Mouse (Mus musculus): ENCODE measurements around the gene Gm21789. TPM values are rescaled to one million over a fixed set of nuclear protein-coding genes. Genes with fewer than 3 reads are reported as not detected.

The Gm21789 gene
- polyA plus RNA-seq (2014; fragmentation: Illumina TruSeq; extraction: RNeasy Lipid Tissue Mini Kit (QIAGEN cat#74804); ENCODE audit: insufficient read depth, low read depth, low replicate concordance) = not detected

GRCm38 (mm10) chrX:32941468-32941867 lies at the start of gene Gm21789:
Gene Gm21789, plus strand, starts transcription at chrX:32941768.

GRCm38 (mm10) chrX:32894325-32894724 lies 47.2 kb upstream of the Gm21789 start, which contains the start of gene Btbd35f30:
Gene Btbd35f30, plus strand, starts transcription at chrX:32894625.

GRCm38 (mm10) chrX:32973597-32973996 lies 32.0 kb downstream of the Gm21789 start, which contains the start of gene Btbd35f5:
Gene Btbd35f5, plus strand, starts transcription at chrX:32973897.

Other genes starting within 250 kb of the Gm21789 start
- not detected for gene Btbd35f21, start 215.7 kb upstream of the Gm21789 start, polyA plus RNA-seq (2014; fragmentation: Illumina TruSeq; extraction: RNeasy Lipid Tissue Mini Kit (QIAGEN cat#74804); ENCODE audit: insufficient read depth, low read depth, low replicate concordance)
- gene Btbd35f30, start 47.1 kb upstream of the Gm21789 start, polyA plus RNA-seq (2014; fragmentation: Illumina TruSeq; extraction: RNeasy Lipid Tissue Mini Kit (QIAGEN cat#74804); ENCODE audit: insufficient read depth, low read depth, low replicate concordance) = not detected
- gene Btbd35f5, start 32.1 kb downstream of the Gm21789 start, polyA plus RNA-seq (2014; fragmentation: Illumina TruSeq; extraction: RNeasy Lipid Tissue Mini Kit (QIAGEN cat#74804); ENCODE audit: insufficient read depth, low read depth, low replicate concordance) = not detected

Data from lung, adult 10 weeks (tissue).